Mouse (Mus musculus) MEL (cell line): ENCODE measurements around the gene Sept8. TPM values are rescaled to one million over a fixed set of nuclear protein-coding genes. Genes with fewer than 3 reads are reported as not detected.

Source experiments
- DNase-seq: peaks from one replicate; pipeline ENCODE4 v3.0.0; 2011; ENCODE audit warnings: low read depth, low spot score
- H3K27ac ChIP-seq: 2 replicates; pipeline ENCODE4 v1.5.1; 2012; ENCODE audit warnings: low read depth, mild to moderate bottlenecking, control low read depth, low read length, moderate library complexity; ENCODE audit not compliant: control insufficient read depth
- H3K27me3 ChIP-seq, 2 experiments: fragments of 150-350 bp in 1 of 2; sonication (generic) in 1 of 2; 2 replicates each; pipeline ENCODE4 v1.6.1; 2012; ENCODE audit warnings: low read length in 2 of 2, mild to moderate bottlenecking in 2 of 2, improper control_type of control experiment in 1 of 2, moderate library complexity in 1 of 2; ENCODE audit not compliant: insufficient read depth in 2 of 2, control insufficient read depth in 1 of 2
- H3K36me3 ChIP-seq, 2 experiments: 2 replicates each; pipeline ENCODE4 v1.6.1; 2012 to 2014; ENCODE audit warnings: low read length in 2 of 2, improper control_type of control experiment in 1 of 2, inconsistent platforms in 1 of 2, mild to moderate bottlenecking in 1 of 2; ENCODE audit not compliant: insufficient read depth in 2 of 2, control insufficient read depth in 1 of 2
- H3K4me1 ChIP-seq, 2 experiments: fragments of 150-350 bp in 1 of 2; sonication (generic) in 1 of 2; 2 replicates each; pipeline ENCODE4 v1.6.1; 2012; ENCODE audit warnings: low read length in 2 of 2, improper control_type of control experiment in 1 of 2, mild to moderate bottlenecking in 1 of 2; ENCODE audit not compliant: insufficient read depth in 2 of 2, control insufficient read depth in 1 of 2
- H3K4me3 ChIP-seq, 2 experiments: fragments of 150-350 bp in 1 of 2; sonication (generic) in 1 of 2; 2 replicates each; pipeline ENCODE4 v1.5.1; 2012; ENCODE audit warnings: low read depth in 2 of 2, low read length in 2 of 2, mild to moderate bottlenecking in 2 of 2, moderate library complexity in 2 of 2, control low read depth in 1 of 2, improper control_type of control experiment in 1 of 2; ENCODE audit not compliant: control insufficient read depth in 1 of 2, insufficient read depth in 1 of 2
- H3K79me2 ChIP-seq: 2 replicates; pipeline ENCODE4 v1.6.1; 2012; ENCODE audit warnings: mild to moderate bottlenecking, low read length, moderate library complexity; ENCODE audit not compliant: control insufficient read depth, poor library complexity, insufficient read depth
- H3K9ac ChIP-seq: 2 replicates; pipeline ENCODE4 v1.6.1; 2012; ENCODE audit warnings: low read depth, mild to moderate bottlenecking, control low read depth, low read length, moderate library complexity; ENCODE audit not compliant: control insufficient read depth, poor library complexity, severe bottlenecking
- H3K9me3 ChIP-seq: fragments of 150-350 bp; sonication (generic); replicated peaks from 2 replicates; pipeline ENCODE4 v1.6.1; 2012; ENCODE audit warnings: mild to moderate bottlenecking, low read length, improper control_type of control experiment, moderate library complexity; ENCODE audit not compliant: insufficient read depth
- BHLHE40 ChIP-seq: IDR thresholded peaks from 2 replicates; pipeline ENCODE4 v1.6.1; 2012; ENCODE audit warnings: low read depth, mild to moderate bottlenecking, inconsistent platforms, low read length, improper control_type of control experiment, borderline replicate concordance
- CHD1 ChIP-seq: IDR thresholded peaks from 2 replicates; pipeline ENCODE4 v1.6.1; 2012; ENCODE audit warnings: low read depth, mild to moderate bottlenecking, inconsistent platforms, low read length, improper control_type of control experiment
- E2F4 ChIP-seq: IDR thresholded peaks from 2 replicates; pipeline ENCODE4 v1.6.1; 2011; ENCODE audit warnings: low read depth, low read length, improper control_type of control experiment, borderline replicate concordance
- ELF1 ChIP-seq: IDR thresholded peaks from 2 replicates; pipeline ENCODE4 v1.6.1; 2014; ENCODE audit warnings: low read depth, mild to moderate bottlenecking, inconsistent platforms, low read length, improper control_type of control experiment, moderate library complexity
- EP300 ChIP-seq, 2 experiments: IDR thresholded peaks; 2 replicates each; pipeline ENCODE4 v1.6.1; 2011; ENCODE audit warnings: improper control_type of control experiment in 2 of 2, low read length in 2 of 2, low read depth in 1 of 2, mild to moderate bottlenecking in 1 of 2
- ETS1 ChIP-seq: IDR thresholded peaks from 2 replicates; pipeline ENCODE4 v1.6.1; 2012; ENCODE audit warnings: low read depth, mild to moderate bottlenecking, inconsistent platforms, low read length, improper control_type of control experiment, moderate library complexity
- GABPA ChIP-seq: IDR thresholded peaks from 2 replicates; pipeline ENCODE4 v1.6.1; 2012; ENCODE audit warnings: low read depth, mild to moderate bottlenecking, inconsistent platforms, low read length, improper control_type of control experiment, moderate library complexity
- HCFC1 ChIP-seq: IDR thresholded peaks from 2 replicates; pipeline ENCODE4 v1.6.1; 2012; ENCODE audit warnings: low read depth, mild to moderate bottlenecking, inconsistent platforms, low read length, improper control_type of control experiment, moderate library complexity
- MAZ ChIP-seq: IDR thresholded peaks from 2 replicates; pipeline ENCODE4 v1.6.1; 2012; ENCODE audit warnings: low read depth, mild to moderate bottlenecking, inconsistent platforms, low read length, improper control_type of control experiment
- MXI1 ChIP-seq: IDR thresholded peaks from 2 replicates; pipeline ENCODE4 v1.6.1; 2011; ENCODE audit warnings: mild to moderate bottlenecking, low read depth, low read length, improper control_type of control experiment
- NELFE ChIP-seq: IDR thresholded peaks from 2 replicates; pipeline ENCODE4 v1.6.1; 2011; ENCODE audit warnings: low read depth, low read length, improper control_type of control experiment
- POLR2A ChIP-seq, 2 experiments: IDR thresholded peaks; 2 replicates each; pipeline ENCODE4 v1.6.1; 2011 to 2012; ENCODE audit warnings: low read length in 2 of 2, mild to moderate bottlenecking in 2 of 2, control low read depth in 1 of 2, improper control_type of control experiment in 1 of 2, low read depth in 1 of 2, moderate library complexity in 1 of 2; ENCODE audit not compliant: control insufficient read depth in 1 of 2, insufficient read depth in 1 of 2, poor library complexity in 1 of 2
- POLR2AphosphoS2 ChIP-seq: IDR thresholded peaks from 2 replicates; pipeline ENCODE4 v1.6.1; 2011; ENCODE audit warnings: low read length, improper control_type of control experiment
- RAD21 ChIP-seq: IDR thresholded peaks from 2 replicates; pipeline ENCODE4 v1.6.1; 2011; ENCODE audit warnings: mild to moderate bottlenecking, low read depth, low read length, improper control_type of control experiment
- RCOR1 ChIP-seq: IDR thresholded peaks from 2 replicates; pipeline ENCODE4 v1.6.1; 2012; ENCODE audit warnings: low read depth, mild to moderate bottlenecking, inconsistent platforms, low read length, improper control_type of control experiment
- SIN3A ChIP-seq: IDR thresholded peaks from 2 replicates; pipeline ENCODE4 v1.6.1; 2012; ENCODE audit warnings: low read length, improper control_type of control experiment, inconsistent platforms
- TCF12 ChIP-seq: IDR thresholded peaks from 2 replicates; pipeline ENCODE4 v1.6.1; 2014; ENCODE audit warnings: low read depth, mild to moderate bottlenecking, inconsistent platforms, low read length, improper control_type of control experiment, moderate library complexity
- UBTF ChIP-seq: IDR thresholded peaks from 2 replicates; pipeline ENCODE4 v1.6.1; 2012; ENCODE audit warnings: low read depth, mild to moderate bottlenecking, inconsistent platforms, low read length, improper control_type of control experiment, moderate library complexity, borderline replicate concordance; ENCODE audit not compliant: insufficient read depth
- USF1 ChIP-seq: IDR thresholded peaks from 2 replicates; pipeline ENCODE4 v1.6.1; 2014; ENCODE audit warnings: low read depth, mild to moderate bottlenecking, inconsistent platforms, low read length, improper control_type of control experiment, moderate library complexity
- ZC3H11A ChIP-seq: IDR thresholded peaks from 2 replicates; pipeline ENCODE4 v1.6.1; 2012; ENCODE audit warnings: low read depth, mild to moderate bottlenecking, inconsistent platforms, low read length, improper control_type of control experiment
- ZKSCAN1 ChIP-seq: IDR thresholded peaks from 2 replicates; pipeline ENCODE4 v1.6.1; 2012; ENCODE audit warnings: low read depth, mild to moderate bottlenecking, inconsistent platforms, low read length, improper control_type of control experiment, moderate library complexity
- ZMIZ1 ChIP-seq: IDR thresholded peaks from 2 replicates; pipeline ENCODE4 v1.6.1; 2012; ENCODE audit warnings: low read depth, mild to moderate bottlenecking, inconsistent platforms, low read length, improper control_type of control experiment, moderate library complexity
- ZNF384 ChIP-seq: IDR thresholded peaks from 2 replicates; pipeline ENCODE4 v1.6.1; 2012; ENCODE audit warnings: low read depth, mild to moderate bottlenecking, inconsistent platforms, low read length, improper control_type of control experiment
- polyA plus RNA-seq, 2 experiments: library from polyadenylated mRNA; stranded (reverse) in 1 of 2; unstranded in 1 of 2; fragments of >175 nt in 1 of 2; fragments of >200 nt in 1 of 2; gene quantifications; 2 replicates each; pipeline versions ENCODE4 v1.2.1 to v1.2.4; 2012; ENCODE audit warnings: low replicate concordance in 2 of 2, low read depth in 1 of 2; ENCODE audit not compliant: insufficient read length in 2 of 2, insufficient read depth in 1 of 2, missing spikeins in 1 of 2
- total RNA-seq: library from RNA; depleted of rRNA; stranded (reverse); fragments of 300-350 nt; gene quantifications from 2 replicates; pipeline ENCODE4 v1.2.3, GENCODE M21; 2012; rRNA removed

Sept8 gene
- 199 and 278 TPM in 2 replicates for total RNA-seq
- 100 to 1,000 TPM; 196 to 294 TPM for polyA plus RNA-seq

DNA sequence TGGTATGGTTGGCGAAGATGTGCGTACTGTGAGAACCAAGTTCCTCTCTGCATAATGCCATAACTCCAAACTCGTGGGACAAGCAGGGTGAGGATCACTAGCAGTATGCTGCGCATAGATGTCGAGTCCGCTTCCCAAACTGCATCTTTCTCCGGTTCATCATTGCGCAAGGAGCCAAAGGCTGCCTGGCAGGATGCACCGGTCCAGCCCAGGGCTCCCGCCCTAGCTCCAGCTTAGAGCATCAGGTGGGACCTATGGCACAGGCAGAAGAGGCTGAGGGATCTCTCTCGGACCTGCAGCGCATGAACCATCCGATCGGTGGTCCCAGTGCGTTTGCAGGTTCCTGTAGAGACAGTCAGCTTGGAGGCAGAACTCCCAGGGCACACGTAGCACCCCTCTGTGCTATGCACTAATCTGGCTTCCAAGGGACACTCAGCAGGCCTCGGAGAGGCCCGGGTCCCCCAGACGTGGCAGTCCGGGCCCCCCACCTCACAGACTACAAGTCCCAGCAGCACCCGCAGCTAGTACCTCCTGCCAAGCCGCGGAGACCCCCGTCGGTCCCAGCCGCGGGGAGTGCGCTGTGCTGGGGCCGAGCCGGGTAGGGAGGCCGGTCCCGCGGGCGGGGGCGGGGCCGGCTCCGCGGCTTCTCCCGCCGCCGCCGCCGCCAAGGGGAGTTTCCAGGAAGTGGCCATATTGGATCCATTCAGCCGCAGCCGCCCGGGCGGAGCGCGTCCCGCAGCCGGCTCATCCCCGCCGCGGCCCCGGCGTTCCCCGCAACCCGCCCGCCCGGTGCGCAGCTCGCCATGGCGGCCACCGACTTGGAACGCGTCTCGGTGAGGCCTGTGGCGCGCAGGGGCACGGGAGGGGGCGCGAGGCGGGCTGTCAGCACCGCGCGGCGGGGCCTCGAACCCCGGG lies at the start of gene Sept8:
Gene Sept8 (plus strand): TSS at position 51 of the 915 bp plus-strand sequence.
- peak; percentile 65; the same call in 1 of the 2 replicates for TF ChIP-seq E2F4
- TF ChIP-seq POLR2AphosphoS2: 0 out of 2 replicates have a peak, but pooled peaks have one; percentile 5
- TF ChIP-seq GABPA: no peak
- TF ChIP-seq CHD1: peak; percentile 91
- TF ChIP-seq ZNF384: no peak; the same call in 1 of the 2 replicates
- no peak for TF ChIP-seq BHLHE40
- TF ChIP-seq TCF12: peak; percentile 18
- peak; percentile 82; the same call in 1 of the 2 replicates for TF ChIP-seq UBTF
- peak; percentile 85 for TF ChIP-seq HCFC1
- 0 out of 2 replicates have a peak, but pooled peaks have one; percentile 35 for TF ChIP-seq RCOR1
- TF ChIP-seq USF1: 0 out of 2 replicates have a peak, but pooled peaks have one; percentile 11
- peak in 1 of 2 experiments; percentile 38; a peak in 1 of 4 replicates for TF ChIP-seq EP300 (IDR thresholded peaks at IDR 0.05; ENCODE audit: low read depth in 1 of 2, low read length in 2 of 2)
- TF ChIP-seq ETS1: peak; percentile 16; the same call in 1 of the 2 replicates
- TF ChIP-seq MAZ: peak; percentile 56
- TF ChIP-seq POLR2A (IDR thresholded peaks at IDR 0.05; ENCODE audit: control insufficient read depth in 1 of 2, insufficient read depth in 1 of 2, low read depth in 1 of 2, low read length in 2 of 2, poor library complexity in 1 of 2): peak; percentile 10 to 64; a peak in 2 of 4 replicates
- peak; percentile 69; the same call in 1 of the 2 replicates for TF ChIP-seq NELFE
- no peak for TF ChIP-seq RAD21
- 0 out of 2 replicates have a peak, but pooled peaks have one; percentile 71 for TF ChIP-seq SIN3A
- peak; percentile 79 for TF ChIP-seq ELF1
- TF ChIP-seq ZMIZ1: peak; percentile 79
- TF ChIP-seq MXI1: peak; percentile 61
- no peak for TF ChIP-seq ZC3H11A
- TF ChIP-seq ZKSCAN1: no peak
- DNase-seq: peak; percentile 81

More for the DNA sequence above, at the start of gene Sept8:
- H3K4me3 ChIP-seq: peak within 1 kb of the TSS; percentile 70 to 75
- H3K9ac ChIP-seq: peak within 1 kb of the TSS; percentile 95
- no peaks in the 10 kb centered on the region for H3K27me3 ChIP-seq
- peaks cover 27 to 45% of the 10 kb centered on the region in 2 experiments for H3K4me1 ChIP-seq
- H3K9me3 ChIP-seq: no peaks in the 10 kb centered on the region
- H3K27ac ChIP-seq: peak within 1 kb of the TSS; percentile 98
- peaks cover 6 to 47% of the 10 kb centered on the region in 2 experiments for H3K36me3 ChIP-seq
- peaks cover 50% of the 10 kb centered on the region for H3K79me2 ChIP-seq
